Mouse (Mus musculus) layer of hippocampus, adult 9-11 months (tissue): ENCODE results near the gene Vmn1r66.
"Not testable (repeated sequence)": the region's sequence is repeated elsewhere in the genome, so short reads cannot be mapped to it uniquely, and the experiment has no call there.

ENCODE experiments used
- DNase-seq: peaks from one replicate; pipeline ENCODE4 v3.0.0; 2022

The Vmn1r66 gene

DNA sequence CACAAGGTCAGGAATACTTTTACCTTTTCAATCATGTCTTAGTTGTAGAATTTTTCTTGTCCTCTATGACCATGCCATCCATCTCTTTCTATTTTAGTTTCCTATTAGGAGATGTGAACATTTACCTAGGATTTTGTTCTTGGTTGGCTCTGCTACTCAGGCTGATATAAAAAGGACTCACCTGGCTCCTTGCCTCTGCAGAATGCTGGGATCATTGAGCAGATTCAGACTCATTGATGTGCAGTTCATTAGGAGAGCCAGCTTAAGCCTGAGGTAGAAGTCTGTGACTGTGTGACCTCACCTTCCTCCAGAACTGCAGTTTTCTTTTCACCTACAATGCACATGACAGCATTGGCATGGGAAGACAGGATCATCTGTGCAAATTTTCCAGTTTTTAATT, at the start of gene Vmn1r66:
TSS of gene Vmn1r66 (minus strand) at position 101 of the 400 bp plus-strand sequence.
- DNase-seq, result no peak

DNA sequence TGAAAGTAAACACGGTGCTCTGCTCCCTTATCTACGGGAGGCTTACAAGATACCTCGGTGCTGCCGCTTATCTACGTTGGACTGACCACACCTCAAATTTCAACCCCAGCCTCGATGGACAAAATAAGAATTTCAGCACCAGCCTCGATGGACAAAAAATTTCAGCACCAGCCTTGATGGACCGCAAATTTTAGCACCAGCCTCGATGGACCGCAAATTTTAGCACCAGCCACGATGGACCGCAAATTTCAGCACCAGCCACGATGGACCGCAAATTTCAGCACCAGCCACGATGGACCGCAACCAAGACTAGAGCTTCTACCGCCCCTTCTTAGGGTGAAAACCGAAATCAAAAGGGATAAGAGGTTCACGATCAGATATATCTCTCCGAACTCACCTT, 47.7 kb upstream of the Vmn1r66 start:
- not testable (repeated sequence) for DNase-seq

DNA sequence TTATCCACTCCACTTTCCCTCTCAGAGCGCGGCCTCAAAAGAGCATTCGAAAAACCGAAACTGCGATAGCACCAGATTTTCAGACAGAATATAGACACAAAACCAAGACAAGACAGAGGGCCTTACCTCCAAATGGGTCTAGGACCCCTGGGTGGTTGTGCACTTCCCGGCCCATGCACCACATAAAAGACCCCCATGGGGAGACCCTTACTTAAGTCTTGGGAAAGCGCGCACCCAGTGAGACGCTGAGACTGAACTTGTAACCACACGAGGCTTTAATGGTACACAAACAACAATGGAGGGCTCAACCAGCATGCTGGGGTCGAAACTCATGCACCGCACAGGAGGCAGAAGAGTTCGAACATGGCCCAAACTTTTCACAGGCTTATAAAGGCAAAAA, 25.7 kb downstream of the Vmn1r66 start:
- no peak for DNase-seq

DNA sequence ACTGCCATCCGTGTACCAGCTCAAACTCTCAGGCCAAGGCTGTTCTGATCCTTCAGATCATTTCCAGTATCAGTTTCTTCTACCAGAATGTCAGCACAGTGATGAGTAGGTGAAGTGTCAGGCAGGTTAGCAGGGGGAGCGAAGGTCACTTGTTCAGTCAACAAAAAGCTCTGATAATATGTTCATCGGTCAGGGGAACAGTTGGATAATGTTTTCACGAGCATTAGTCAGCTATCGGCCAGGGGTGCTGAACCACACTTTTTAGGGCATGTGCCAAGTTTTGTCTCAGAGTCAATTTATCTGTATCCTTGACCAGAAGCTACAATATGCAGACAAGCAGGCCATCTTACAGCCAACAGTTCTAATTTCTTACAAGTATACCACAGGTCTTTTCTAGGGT, 28.7 kb downstream of the Vmn1r66 start:
- DNase-seq, result no peak
